Mouse (Mus musculus) cerebral cortex, adult 2 months (tissue): ENCODE data around the gene Nck1.

ENCODE experiments used
- WGBS: fragments of 180-500 bp; shearing (Covaris S2); methylation state at CpG from one replicate; pipeline ENCODE4 v1.1.7; 2018; 5-methylcytosine and 5-hydroxymethylcytosine counted together

Gene Nck1

DNA sequence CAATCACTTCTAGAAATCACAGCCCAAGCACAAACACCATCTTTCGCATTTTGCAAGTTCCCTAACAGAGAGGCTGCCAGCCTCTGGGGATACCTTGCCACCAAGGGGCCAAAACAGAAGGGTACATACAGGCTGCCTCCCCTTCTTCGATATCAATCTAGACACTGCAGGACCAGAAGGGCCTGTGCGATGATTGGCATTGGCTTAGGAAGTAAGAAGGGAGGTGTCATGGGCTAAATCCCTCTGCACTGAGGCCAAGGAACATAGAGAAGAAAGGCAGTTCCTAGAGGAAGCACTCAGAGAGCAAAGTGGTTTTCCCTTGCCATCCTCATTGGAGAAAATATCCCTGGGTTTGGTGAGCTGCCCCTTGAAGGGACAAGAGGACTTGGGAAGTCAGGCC, 76.3 kb downstream of the Nck1 start:
- WGBS = 82% methylated on average over 3 of the region's 3 CpGs

- 94% methylated on average over 8 of the region's 8 CpGs for WGBS
These were observed 77.8 kb downstream of the Nck1 start for GRCm38 (mm10) chr9:100468151-100468550.

DNA sequence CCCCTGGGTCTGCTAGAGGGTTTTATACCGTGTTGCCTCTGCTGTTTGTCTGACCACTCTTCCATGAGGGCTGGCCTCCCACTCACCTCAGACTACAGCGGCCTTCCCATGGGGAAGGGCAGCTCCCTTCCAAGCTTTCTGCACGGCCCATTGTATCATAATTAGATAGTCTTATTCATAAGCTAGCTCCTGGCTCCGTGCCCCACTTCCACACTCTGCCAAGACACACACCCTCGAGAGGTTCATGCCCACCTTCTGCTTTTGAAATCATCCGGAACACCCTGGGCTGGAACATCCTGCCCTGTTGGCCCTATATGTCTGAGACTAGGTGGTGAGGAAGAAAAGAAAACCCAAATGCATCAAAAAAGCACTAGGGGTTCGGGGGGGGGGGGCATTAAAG, 78.3 kb downstream of the Nck1 start:
- 43% methylated on average over 7 of the region's 7 CpGs for WGBS

GRCm38 (mm10) chr9:100466743-100467142, 79.2 kb downstream of the Nck1 start:
- 49% methylated on average over 3 of the region's 3 CpGs for WGBS

DNA sequence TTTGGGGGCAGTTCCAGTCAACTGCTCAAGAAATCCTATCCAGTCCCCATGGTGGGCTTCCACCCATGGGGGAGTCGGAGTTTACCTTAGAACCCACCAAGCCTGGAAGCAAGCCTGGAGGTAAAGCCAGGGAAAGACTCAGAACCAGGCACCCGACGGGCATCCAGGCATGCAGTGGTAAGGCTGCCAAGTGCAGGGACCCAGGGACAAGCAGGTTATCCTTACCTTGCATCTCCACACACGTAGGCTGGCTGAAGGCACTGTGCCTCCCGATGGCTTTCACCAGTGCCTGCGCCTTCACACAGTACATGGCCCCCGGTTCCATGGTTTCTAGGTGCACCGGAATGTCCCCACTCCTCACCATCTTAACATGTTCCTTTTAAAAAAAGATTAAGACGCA, 79.9 kb downstream of the Nck1 start:
- WGBS = 96% methylated on average over 9 of the region's 9 CpGs

DNA sequence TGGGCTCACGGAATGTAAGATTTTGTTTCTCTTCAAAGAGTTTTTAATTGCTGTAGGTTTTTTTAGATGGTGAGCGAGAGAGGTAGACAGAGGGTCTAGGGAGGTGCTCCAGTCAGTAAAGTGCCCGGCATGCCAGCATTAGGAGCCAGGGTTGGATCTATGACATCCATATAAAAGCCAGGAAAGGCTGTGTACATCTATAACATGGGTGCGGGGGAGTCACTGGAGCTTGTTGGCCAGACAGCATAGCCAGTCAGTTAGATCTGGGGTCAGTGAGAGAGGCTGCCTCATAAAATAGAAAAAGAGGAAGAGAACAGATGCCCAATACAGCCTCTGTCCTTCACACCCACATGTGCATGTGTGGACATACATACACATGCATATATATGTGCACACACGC, 80.6 kb downstream of the Nck1 start:
- 98% methylated on average over 5 of the region's 5 CpGs for WGBS

DNA sequence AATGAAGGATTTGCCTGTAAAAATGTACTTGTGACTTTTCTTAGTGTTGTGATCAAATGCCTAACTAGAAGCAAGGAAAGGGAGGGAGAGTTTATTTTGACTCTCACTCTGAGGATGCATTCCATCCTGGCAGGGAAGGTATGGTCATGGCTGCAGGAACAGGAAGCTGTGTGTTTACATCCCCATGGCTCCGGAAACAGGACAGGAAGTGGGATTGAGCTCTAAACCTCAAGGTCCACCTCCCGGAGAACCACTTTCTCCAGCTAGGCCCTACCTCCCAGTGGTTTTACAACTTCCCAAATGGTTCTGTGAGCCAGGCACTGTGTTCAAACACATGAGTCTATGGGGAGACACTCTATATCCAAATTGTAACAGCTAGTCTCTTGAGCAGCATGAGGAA, 82.2 kb downstream of the Nck1 start:
- 77% methylated on average over 2 of the region's 2 CpGs for WGBS

- WGBS = 79% methylated on average over 4 of the region's 4 CpGs
These were observed 83.8 kb downstream of the Nck1 start for GRCm38 (mm10) chr9:100462098-100462497.

GRCm38 (mm10) chr9:100461671-100462070, 84.3 kb downstream of the Nck1 start:
- WGBS = 37% methylated on average over 9 of the region's 9 CpGs

- 95% methylated on average over 9 of the region's 9 CpGs for WGBS
These were observed 85.7 kb downstream of the Nck1 start for GRCm38 (mm10) chr9:100460203-100460602.

GRCm38 (mm10) chr9:100457971-100458681, 87.8 kb downstream of the Nck1 start:
- 89% methylated on average over 17 of the region's 17 CpGs for WGBS

GRCm38 (mm10) chr9:100454664-100454993, 91.3 kb downstream of the Nck1 start:
- WGBS = 11% methylated on average over 9 of the region's 9 CpGs

DNA sequence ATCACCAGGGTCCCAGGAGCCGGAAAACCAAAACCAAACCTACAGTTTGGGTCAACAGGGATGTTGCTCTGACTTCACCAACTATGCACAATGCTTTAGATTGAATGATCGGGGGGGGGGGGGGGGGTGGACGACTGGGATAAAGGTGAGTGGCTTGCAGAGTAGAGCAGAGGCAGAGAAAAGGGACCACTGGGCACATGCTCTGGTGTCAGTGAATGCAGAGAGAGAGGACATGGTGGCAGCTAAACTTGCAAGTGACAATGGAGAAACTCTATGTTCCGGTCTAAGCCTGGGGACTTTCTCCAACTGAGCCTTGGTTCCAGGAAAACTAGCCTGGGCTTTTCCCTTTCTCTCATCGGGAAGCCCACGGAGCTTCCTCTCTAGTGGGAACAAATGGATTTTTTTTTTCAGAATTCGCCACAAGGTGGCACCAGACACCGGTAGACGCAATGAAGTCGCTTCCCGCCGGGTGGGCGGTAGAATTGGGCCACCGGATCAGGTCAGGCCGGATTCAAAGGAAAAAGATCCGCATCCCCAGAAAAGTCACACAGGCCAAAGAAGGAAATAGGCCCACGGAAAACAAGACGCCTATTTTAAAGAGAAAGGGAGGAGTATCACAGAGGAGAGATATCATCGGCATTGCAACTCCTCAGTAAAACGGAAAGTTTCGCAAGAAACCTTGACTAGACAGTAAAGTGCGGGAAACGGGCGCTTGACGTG, 91.8 kb downstream of the Nck1 start:
- 5% methylated on average over 25 of the region's 25 CpGs for WGBS

- WGBS = 66% methylated on average over 6 of the region's 6 CpGs
These were observed 93.5 kb downstream of the Nck1 start for GRCm38 (mm10) chr9:100452432-100452831.

GRCm38 (mm10) chr9:100446059-100446686, 99.8 kb downstream of the Nck1 start:
- 1% methylated on average over 32 of the region's 32 CpGs for WGBS
